Mouse (Mus musculus): Measurements from ENCODE around the gene Pakap. TPM values are rescaled to one million over a fixed set of nuclear protein-coding genes. Genes with fewer than 3 reads are reported as not detected.
A peak's percentile ranks its signal among the peaks of the same experiment; 100 is the strongest.

Gene Pakap
- total RNA-seq, 2 experiments from 2014 or later = 40.6 to 108 TPM

GRCm38 (mm10) chr4:57719370-57719769 is 151.4 kb downstream of the Pakap start:
- DNase-seq = no peak

DNA sequence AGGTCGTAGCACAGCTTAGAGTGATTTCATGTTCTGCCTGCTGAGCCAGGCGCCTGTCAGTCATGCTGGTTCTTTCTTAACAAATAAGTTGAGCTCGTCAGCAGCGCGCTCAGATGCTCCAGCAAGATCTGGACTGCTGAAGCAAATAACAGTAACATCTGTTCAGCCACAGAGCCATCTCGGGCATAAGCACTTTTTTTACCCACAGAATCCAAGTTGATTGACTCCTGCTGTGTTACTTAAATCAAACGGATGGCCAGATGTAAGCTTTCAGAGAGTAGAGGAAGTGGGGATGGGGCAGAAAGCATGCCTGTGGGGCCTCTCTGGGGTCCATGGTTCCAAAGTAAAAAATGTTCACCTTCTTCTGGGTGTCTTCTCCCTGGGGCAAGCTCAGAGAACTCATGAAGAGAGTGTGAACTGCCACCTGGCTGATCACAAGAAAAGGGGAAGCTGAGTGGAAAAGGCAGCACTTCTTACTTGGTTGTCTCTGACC is 152.9 kb downstream of the Pakap start:
- no peak for DNase-seq

- DNase-seq = no peak
These were observed 154.3 kb downstream of the Pakap start for GRCm38 (mm10) chr4:57722296-57722695.

DNA sequence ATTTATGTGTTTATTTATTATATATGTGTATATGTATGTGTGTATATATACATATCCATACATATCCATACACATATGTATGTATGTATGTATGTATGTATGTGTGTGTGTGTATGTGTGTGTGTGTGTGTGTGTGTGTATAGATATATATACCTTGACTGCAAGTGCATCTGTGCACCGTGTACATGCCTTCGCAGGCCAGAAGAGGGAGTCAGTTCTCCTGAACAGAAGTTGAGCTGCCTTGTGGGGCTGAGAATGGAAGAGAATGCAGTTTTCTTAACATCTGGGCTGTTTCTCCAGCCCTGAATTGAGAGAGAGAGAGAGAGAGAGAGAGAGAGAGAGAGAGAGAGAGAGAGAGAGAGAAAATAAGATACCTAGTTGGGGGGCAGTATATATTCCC is 155.7 kb downstream of the Pakap start:
- DNase-seq = peak in 1 of 2 experiments; percentile 42

GRCm38 (mm10) chr4:57725569-57725968 is 157.6 kb downstream of the Pakap start:
- no peak for DNase-seq

- peak; percentile 30 to 45 for DNase-seq
These were observed 160.7 kb downstream of the Pakap start for GRCm38 (mm10) chr4:57728611-57729183.

- no peak for DNase-seq
These were observed 162.1 kb downstream of the Pakap start for GRCm38 (mm10) chr4:57730047-57730446.

GRCm38 (mm10) chr4:57730801-57731598 is 163.0 kb downstream of the Pakap start:
- DNase-seq = peak; percentile 30 to 52

DNA sequence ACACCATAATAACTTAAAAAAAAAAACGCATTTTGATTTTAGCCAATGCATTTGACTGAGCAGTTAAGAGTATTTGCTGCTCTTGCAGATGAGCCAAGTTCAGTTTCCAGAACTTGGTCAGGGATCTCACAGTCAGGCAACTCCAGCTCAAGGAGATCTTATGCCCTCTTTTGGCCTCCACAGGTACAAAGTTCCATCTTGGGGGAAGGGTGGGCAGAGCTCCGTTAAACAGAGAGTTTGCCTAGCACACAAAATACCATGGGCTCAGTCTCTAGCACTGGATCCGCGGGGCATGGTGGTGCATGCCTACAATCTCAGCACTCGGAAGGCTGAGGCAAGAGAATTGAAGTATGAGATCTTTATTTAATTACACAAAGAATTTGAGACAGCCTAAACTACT is 164.4 kb downstream of the Pakap start:
- DNase-seq = no peak

DNA sequence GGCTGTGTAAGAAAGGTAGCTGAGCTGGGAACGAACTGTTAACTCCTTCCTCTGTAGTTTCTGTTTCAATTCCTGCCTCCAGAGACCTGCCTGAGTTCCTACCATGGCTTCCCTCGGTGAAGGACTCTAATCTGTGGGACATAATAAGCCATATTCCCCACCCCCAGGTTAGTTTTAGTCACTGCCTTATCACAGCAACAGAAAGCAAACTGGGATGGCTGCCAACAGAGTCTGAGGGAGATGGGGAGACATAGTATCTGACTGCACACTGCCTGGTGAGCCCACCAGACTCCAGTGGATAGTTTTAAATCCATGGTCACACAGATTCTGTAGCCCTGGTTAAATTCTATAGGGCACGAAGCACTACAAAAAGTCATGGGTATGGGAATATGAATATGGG is 165.5 kb downstream of the Pakap start:
- DNase-seq = peak; percentile 69 to 73

- DNase-seq = peak; percentile 78 to 86
These were observed 167.4 kb downstream of the Pakap start for GRCm38 (mm10) chr4:57735426-57735825.

DNA sequence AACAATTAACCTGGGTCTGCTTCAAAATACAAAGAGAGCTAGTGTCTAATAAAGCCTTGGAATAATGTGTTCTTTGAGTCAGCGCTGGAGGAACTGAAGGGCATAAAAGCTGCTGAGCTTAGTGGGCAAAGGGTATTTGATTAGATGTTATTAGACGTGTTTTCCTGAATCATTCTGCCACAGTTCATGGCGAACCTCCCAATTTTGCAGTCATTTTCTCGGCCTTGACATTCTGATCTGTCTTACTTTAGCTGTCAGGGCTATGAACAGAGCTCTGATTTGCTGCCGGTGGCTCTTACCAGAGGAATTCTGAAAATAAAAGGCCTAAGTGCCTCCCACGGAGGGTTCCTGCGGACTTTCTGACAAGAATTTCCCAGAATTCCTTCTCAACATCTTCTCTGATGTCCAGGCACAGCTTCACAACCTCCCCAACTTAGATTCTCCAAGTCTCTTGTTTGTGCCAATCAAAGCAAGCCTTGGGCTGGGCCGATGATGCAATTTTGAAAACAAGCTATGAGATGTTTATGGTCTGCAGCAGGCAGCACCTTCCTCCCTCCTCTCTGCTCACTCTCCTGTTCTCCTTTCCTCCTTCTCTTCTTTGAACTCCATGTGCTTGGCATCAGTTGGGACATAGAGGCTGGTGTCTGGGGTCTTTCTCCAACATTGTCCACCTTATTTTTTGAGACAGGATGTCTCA is 171.0 kb downstream of the Pakap start:
- DNase-seq = peak; percentile 69

DNA sequence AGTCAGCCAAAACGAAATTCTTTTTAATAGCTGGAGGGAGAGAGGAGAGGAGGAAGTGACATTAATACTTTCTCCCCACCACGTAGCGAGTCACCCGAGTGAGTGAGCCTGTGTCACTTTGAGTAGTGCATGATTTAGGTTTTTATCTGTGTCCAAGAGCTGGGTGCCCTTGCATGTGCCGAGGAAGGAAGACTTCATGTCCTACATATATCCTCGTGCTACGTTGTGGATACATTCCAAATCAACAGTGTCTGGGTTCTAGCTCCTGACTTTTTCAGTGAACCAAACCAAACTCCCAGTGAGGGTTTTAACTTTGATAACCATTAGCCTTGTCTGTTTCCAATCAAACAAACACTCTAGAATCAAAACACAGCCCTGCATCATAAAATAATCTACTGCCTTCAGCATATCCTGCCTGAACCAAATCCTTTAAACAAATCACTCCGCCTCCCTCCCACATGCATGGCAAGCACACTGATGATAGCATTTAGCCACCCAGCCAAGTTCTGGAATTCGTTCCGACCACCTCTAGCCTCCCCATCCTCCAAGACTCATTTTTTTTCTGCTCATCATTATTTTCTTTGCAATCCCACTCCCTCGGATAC is 175.4 kb downstream of the Pakap start:
- no peak for DNase-seq

DNA sequence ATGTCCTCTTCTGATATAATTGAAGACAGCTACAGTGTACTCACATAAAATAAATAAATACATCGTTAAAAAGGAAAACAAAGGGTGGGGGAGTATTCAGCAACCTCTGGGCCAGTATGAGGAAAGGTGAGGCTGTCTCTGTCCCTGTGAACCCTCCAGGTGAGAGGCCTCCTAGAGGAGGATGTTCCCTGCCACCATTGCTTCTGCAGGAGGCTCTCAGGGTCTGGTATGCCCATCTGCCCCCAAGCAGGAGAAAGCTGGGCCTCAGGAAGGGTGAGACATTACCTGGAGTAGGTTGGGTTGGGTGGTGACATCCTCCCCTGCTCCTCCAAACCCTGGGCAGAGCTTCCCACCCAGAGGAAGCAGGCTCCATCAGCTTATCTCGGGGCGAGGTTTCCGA is 182.7 kb downstream of the Pakap start:
- no peak for DNase-seq

GRCm38 (mm10) chr4:57751054-57751453 is 183.1 kb downstream of the Pakap start:
- no peak for DNase-seq

- DNase-seq = peak; percentile 59 to 67
These were observed 183.6 kb downstream of the Pakap start for GRCm38 (mm10) chr4:57751566-57751965.

DNA sequence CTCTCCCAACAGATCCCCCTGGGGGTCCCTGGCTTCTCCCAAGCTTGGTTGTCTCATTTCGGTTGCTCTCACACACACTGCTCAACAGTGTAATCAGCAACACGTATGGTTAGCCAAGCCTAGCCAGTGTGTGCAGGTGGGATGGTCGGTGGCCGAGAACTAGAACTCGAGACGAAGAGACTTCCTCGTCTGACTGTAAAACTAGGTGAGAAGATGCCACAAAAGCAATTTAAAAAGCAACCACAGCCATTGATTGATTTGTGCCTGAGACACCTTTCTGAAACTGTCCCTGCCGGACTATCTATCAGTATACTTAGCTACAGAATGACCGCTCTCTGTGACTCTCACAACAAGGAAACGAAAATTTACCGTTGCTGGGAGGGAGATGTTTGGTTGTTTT is 187.1 kb downstream of the Pakap start:
- DNase-seq = no peak

DNA sequence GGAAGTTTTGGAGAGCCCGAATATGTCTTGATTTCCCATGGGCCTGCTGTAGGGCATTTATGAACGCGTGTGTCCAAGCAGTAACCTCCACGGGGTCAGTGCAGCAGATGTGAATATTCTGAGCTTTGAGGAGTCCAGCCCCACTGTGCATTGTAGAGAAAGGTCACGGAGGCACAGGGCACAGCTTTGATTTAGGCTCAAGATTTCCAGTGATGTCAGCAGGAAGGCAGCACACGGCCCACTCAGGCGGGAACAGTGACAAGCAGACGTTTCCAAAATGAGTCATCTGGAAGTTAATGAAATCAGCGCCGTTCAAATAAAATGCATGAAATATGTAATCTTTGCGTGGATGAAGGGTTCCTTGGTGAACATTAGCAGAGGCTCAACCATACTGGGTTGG is 190.0 kb downstream of the Pakap start:
- DNase-seq = peak; percentile 41 to 49

- peak in 1 of 2 experiments; percentile 17 for DNase-seq
These were observed 194.4 kb downstream of the Pakap start for GRCm38 (mm10) chr4:57762424-57762823.

DNA sequence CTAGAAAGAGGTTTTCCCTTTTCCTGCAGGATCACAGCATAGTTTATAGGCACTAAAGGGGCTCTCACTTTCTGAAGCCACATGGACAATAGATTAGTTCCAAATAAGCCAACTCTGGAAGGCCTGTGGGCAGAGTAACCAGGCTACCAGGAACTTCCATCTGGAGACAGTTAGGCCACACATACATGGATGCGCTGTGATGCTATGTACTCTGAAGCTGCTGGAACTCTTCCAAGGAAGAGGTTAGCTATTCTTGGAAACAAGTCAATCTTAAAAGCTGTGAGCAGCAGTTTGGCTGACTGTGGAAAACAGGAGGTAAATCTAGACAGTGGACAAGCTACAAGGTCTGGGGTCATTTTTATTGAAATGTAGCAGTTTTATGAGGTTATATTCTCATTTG is 196.4 kb downstream of the Pakap start:
- no peak for DNase-seq

DNA sequence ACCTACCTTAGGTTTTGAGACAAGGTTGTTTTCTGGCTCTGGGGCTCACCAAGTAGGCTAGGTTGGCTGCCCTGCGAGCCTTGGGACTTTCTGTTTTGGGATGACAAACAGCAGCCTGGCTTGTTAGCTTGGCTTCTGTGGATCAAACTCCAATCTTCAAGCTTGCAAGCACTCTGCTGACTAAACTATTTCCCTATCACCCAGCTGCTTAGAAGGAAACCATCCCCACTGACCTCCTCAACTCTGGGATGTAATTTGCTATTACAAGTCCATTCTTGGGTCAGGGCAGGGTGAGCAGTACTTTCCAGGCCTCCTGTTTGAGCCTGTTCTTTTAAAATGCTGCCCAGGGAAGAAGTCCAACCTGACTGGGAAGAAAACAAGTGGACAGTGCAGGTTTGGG is 196.9 kb downstream of the Pakap start:
- no peak for DNase-seq

- DNase-seq = no peak
These were observed 197.8 kb downstream of the Pakap start for GRCm38 (mm10) chr4:57765806-57766205.

- no peak for DNase-seq
These were observed 201.0 kb downstream of the Pakap start for GRCm38 (mm10) chr4:57769007-57769406.

Data from adrenal gland, postnatal 36 days (tissue).